Mouse (Mus musculus) layer of hippocampus, adult 9-11 months (tissue): Measurements from ENCODE around the gene Timm8a2.
"Not testable (repeated sequence)": the region's sequence is repeated elsewhere in the genome, so short reads cannot be mapped to it uniquely, and the experiment has no call there.

ENCODE experiments used
- DNase-seq: peaks from one replicate; pipeline ENCODE4 v3.0.0; 2022

Timm8a2 gene

DNA sequence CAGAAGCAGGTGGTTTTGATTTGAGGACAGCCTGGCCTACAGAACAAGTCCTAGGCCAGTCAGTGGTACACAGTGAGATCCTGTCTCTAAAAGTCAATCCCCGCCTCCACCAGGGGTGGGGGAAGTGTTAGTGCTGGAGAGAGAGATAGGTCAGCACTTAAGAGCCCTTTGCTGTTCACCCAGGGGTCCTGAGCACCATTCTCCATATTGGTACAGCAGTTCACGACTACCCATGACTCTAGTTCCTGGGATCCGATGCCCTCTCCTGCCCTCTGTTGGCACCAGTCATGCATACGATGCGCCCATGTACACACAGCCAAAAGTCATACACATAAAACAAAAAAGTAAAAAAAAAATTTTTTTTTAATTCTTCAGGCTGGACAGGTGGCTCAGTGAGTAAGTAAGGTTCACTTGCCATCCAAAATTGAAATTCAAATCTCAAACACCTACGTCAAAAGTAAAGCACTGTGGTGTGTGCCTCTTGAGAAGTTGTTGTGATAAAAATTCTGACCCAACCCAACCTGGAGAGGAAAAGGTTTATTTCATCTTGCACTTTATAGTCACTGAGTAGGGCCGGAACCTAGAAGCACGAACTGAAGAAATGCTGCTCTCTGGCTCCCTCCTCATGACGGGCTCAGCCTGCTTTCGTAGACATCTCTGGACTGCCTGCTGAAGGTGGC lies 28.1 kb downstream of the Timm8a2 start:
- DNase-seq = no peak

DNA sequence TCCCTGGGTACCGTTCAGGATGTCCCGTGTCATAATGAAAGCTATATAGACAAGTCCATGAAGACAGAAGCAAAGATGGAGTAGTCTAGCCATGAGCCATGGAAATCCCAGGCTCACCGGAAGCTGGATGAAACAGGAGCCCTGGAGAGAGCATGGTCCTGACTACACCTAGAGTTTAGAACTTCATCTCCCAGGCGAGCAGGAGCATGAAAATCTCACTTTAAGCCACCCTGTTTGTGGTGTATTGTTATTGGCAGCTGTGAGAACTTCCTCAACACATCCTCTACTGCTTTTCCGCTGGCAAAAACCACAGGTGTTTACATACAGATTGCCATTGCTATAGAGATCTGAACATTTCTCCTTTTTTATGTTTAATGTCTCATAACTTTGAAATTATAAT lies 29.1 kb downstream of the Timm8a2 start:
- DNase-seq = no peak

DNA sequence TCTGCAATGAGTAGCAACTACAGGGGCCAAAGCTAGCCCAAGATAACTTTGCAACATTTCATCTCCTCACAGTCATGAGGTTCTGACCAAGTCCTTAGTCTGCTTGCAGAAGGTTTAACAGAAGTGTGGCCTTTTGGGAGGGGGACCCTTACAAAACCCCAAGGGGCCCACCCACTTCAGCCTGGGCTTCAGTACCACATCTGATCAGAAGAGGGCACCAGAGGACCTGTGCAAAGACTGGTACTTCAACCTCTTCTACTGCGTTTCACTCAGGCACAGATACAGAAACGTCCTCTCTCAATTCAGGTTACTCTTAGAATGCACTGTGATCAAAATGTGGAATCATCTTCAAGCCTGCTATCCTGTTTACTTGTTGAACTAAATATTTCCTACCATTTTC lies 30.0 kb downstream of the Timm8a2 start:
- DNase-seq = peak; percentile 24

DNA sequence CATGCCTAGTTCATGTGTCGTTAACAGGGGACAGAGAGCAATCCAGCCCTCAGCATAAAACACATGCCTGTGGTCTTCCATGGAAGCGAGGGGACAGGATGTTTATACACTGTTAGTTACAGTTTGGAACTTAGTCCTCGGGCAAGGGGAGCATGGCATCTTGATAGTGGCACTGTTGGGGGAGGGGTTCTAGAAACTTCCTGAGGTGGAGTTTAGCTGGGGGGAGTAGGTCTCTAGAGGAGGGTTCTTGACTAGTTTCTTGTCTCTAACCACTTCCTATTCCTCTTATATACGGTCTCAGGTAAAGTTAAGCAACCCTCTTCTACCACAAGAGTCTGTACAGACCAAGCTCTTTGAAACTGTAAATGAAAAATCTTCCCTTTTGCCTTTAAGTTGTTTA lies 31.8 kb downstream of the Timm8a2 start:
- no peak for DNase-seq

DNA sequence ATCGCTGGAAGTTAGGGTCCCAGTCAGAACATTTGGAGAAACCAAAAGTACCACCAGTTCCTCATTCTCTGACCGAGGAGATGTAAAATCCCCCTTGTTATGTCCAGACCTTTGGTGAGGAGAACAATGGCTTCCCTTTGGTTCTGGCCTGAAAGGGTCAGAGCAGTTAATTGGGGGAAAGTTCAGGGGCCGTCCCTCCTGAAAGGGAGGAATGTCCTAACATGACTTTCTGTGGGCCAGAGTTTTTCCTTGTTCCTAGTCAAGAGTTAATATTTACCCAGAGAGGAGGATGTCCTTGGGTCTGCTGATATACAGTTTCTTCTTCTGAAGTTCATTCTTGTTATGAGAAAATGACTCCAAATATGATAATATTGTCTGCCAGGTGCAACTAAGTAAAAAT lies 33.6 kb downstream of the Timm8a2 start:
- not testable (repeated sequence) for DNase-seq

DNA sequence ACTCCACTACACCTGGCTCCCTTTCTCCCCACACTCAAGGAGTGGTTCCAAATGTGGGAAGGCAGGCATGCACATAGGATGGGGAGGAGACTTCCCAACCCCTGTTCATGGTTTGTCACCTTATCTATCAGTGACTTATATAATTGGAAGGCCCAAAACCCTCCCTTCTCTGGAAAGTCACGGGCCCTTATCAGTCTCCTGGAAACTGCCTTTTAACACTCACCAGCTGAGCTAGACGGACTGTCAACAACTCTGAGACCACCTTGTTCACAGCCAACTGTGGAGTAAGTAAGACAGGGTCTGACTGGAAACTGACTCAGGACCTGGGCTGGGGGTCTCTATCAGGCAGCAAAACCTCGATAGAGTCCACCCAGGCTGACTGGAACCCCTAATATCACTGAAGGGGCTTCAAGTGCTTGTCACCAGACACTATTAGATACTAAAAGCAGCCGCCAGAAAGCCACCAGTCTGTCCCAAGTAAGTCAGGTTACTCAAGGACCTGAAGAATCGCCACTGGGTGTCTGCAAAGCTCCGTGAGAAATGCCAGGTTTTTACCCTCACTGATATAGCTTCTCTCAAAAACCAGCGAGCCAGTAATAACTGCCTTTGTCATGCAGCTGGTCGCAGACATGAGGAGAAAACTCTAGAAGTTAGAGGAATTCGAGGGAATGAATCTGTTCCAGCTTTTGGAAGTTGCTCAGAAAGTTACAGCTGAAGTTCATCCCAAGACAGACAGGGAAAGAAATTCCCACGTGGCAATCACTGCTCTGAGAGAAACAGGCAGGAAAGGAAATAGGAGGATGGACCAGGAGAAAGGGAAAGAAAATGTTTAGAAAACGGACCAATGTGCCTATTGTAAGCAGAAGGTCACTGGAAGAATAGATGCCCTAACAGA lies 34.6 kb downstream of the Timm8a2 start:
- DNase-seq = no peak

DNA sequence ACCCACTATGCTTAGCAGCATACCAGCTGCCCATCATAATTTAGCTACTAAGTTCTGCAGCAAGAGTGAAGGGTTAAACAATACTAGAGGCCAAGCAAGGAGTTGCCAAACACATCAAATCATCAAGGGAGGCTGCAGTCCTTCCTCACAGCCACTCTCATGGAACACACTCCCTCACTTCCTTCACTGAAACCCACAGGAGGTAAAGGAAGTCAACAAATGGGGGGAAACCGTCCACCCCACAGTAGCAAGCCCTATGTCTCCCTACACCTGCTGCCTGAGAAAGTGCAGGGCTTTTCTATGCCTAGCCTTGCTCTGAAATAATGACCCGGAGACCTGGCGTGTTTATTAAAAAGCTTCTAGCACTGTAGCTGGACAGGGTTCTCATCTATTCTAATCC lies 35.5 kb downstream of the Timm8a2 start:
- DNase-seq = no peak

DNA sequence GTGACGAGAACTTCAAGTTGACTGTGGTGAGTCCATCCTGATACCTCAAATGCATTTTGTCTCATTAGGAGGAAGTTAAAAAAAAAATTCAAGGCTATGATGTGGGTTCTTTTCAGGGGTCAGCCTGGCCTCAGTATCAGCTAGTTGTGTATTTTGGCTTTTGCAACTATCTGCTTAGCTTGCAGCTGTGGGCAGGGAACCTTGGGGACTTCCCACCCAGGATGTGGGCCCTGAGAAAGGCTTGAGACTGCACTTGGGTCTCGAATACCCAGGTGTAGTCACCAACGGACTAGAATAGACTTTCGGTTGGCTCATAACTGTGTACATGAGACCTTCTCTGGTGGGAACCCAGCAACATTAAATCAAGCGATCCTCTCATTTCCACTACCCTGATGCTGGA lies 38.9 kb downstream of the Timm8a2 start:
- no peak for DNase-seq

DNA sequence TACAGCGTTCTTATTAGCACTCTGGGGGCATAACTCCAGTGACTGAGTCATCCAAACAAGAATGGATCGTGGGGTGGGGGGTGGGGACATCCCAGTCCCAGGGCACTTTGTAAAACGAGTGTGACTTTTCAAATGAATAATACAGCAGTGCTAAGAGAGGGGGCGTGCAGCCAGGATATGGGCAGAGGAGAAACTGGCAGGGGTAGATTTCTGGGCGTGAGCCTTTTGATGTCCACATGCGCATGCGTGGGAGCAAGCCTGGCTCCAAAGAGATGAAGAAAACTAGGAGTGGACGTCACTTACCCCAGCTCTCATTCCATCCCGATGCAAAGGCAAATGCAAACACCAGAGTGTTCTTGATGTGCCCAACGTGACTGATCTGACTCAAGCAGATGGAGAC lies 39.9 kb downstream of the Timm8a2 start:
- DNase-seq = no peak

DNA sequence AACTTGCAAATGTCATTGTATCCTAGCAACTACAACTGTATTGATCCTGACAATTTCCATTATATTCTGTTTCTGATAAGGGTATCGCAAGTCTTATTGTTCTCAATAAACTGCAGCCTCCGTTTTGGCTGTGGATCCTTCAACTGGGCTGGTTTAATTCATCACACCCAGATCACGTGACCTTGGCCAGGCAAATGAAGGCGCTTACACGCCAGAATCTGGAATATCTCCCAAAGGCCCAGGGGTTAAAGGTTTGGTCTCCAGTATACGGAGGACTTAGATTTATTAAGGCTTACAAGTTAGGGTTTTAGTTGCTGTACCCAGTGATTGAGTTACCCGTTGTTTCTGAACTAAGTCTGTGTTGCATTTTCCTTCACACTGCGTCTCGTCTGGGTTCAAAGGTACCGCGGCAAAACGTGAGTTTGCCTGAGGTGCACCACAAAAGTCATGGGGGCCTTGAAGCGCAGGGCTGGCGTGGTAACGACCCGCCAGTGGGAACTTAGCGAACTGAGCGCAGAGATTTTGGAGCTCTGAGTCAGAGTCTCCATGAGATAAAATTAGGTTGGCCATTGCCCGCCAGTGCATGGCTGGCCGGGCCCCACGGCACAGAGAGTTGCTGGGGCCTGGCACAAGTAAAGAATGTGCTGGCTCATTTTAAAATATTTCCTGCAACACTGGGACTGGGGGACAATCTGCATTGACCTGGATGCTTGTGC lies 41.2 kb downstream of the Timm8a2 start:
- DNase-seq = no peak

DNA sequence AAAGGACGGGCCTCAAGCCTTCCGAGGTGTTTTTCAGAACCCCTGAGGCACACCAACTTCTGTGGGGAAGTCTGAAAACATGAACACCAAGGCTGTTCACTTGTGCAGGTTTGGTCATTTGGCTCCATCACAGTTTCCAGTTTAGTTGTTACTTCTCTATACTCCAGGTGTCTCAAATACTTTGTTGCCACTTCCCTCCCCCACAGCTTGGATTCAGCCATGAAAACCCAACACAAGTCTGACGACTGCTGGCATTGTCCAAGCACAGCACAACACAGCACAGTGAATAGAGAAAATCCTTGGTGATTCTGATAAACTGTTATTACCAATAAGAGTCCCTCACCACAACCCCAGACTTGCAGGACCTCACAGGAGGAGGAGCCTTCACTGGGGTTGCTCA lies 42.5 kb downstream of the Timm8a2 start:
- no peak for DNase-seq

DNA sequence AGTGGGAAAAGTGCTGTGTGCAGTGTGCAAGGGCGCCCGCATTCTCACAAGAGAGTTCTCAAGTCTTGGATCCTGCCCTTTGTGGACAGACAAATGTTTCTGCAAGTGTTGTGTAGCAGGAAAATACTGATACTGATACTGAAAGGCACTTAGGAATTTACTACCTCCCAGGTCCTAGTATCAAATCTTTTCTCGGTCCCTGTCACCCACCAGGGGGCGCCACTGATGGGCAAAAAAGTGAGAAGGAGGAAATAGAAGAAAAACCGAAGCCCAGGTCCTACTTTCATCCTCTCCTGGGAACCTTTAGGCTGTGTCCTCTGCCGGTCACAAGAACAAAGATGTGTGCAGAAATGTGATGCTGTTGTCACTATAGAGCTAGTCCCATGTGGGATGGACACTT lies 45.0 kb downstream of the Timm8a2 start:
- no peak for DNase-seq

DNA sequence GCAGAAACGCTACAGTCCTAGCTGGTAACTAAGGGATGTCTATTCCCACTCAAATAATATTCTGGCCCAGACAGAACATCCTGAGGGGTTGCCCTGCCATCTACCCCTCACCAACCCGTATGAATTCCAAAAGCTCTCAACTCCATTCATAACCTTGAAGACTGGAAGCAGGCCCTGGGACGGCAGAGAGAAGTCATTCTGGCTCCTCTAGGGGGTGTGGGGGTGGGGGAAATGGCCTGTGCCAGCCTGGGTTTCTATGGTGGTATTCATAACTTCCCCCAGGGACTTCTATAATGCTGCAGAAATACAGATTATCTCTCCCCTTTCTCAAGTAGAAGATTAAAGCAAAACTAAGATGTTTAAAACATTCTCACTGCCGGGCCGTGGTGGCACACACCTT lies 45.4 kb downstream of the Timm8a2 start:
- DNase-seq = no peak

DNA sequence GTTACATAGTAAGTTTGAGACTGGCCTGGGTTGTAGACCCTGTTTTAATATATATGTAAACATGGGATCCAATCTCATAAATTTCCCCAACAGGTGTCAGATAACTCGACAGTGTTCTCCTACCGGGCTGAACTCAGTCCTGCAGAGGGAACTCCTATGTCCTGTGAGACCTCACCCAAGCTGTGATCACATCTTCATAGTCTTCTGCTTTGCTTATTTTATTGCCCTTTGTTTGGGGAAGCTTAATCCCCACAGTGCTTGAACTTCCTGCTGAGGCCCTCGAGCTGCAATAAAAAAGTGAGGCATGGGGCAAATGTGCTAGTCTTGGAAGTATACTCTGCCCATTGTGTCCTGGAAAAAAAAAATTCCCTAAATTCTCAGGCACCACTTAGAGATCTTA lies 46.8 kb downstream of the Timm8a2 start:
- no peak for DNase-seq

DNA sequence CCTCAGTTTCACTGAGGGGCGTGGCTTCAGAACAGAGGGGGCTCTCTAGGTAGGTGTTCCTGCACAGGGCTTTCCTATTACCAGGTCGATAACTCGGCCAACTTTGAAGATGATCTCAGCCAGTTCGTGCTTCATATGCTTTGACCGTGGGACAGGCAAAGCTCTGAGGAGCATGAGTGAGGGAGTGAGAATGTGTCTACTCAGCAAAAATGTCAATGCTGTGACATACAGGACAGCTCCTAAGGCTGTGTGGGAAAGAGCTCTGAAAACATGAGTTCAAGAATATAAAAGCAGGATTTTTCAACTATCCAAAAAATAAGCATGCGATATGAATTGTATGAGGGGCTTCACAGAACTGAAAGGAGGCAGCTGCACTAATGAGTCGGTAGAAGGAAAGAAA lies 49.0 kb downstream of the Timm8a2 start:
- DNase-seq = no peak

DNA sequence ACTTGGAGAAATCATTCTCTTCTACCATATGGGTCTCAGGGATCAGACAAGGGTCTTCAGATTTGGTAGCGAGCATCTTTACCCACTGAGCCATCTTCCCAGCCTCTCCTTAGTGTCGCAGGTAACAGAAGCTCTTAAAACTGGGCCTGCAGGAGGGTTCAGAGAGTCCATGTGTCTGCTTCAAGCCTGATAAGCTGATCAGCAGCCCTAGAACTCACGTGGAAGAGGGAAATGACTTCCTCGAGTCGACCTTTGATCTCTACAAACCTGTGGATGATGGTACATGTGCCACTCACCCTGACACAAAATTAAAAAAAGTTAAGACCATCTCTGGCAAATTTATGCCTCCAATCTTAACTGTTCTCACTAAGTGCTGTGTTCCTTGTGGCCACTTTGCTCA lies 53.5 kb downstream of the Timm8a2 start:
- DNase-seq = no peak
